Mouse (Mus musculus) forebrain, embryonic 15.5 days (tissue): ENCODE measurements around the gene Asb8. TPM values are rescaled to one million over a fixed set of nuclear protein-coding genes. Genes with fewer than 3 reads are reported as not detected.

Experiments used
- ATAC-seq: fragments of 200-750 bp; cut with Nextera tagmentation; replicated peaks from 2 replicates; pipeline ENCODE4 v1.8.0; 2017; ENCODE audit warnings: mild to moderate bottlenecking, moderate TSS enrichment, moderate library complexity
- H3K27ac ChIP-seq: fragments of 300-500 bp; sonication (generic); replicated peaks from 2 replicates; pipeline ENCODE4 v1.5.1; 2015; ENCODE audit warnings: mild to moderate bottlenecking, inconsistent platforms
- H3K27me3 ChIP-seq: fragments of 300-500 bp; sonication (generic); 2 replicates; pipeline ENCODE4 v1.6.1; 2015; ENCODE audit warnings: inconsistent platforms
- H3K36me3 ChIP-seq: fragments of 300-500 bp; sonication (generic); 2 replicates; pipeline ENCODE4 v1.6.1; 2015; ENCODE audit warnings: mild to moderate bottlenecking, inconsistent platforms
- H3K4me1 ChIP-seq: fragments of 300-500 bp; sonication (generic); 2 replicates; pipeline ENCODE4 v1.6.1; 2015; ENCODE audit warnings: inconsistent platforms
- H3K4me2 ChIP-seq: fragments of 300-500 bp; sonication (generic); replicated peaks from 2 replicates; pipeline ENCODE4 v1.6.1; 2015; ENCODE audit warnings: mild to moderate bottlenecking, inconsistent platforms
- H3K4me3 ChIP-seq: fragments of 300-500 bp; sonication (generic); 2 replicates; pipeline ENCODE4 v1.5.1; 2015; ENCODE audit warnings: mild to moderate bottlenecking, inconsistent platforms
- H3K9ac ChIP-seq: fragments of 300-500 bp; sonication (generic); replicated peaks from 2 replicates; pipeline ENCODE4 v1.6.1; 2015; ENCODE audit warnings: mild to moderate bottlenecking, inconsistent platforms
- H3K9me3 ChIP-seq: fragments of 300-500 bp; sonication (generic); 2 replicates; pipeline ENCODE4 v1.6.1; 2016; ENCODE audit warnings: inconsistent platforms
- WGBS: fragments of 180-500 bp; shearing (Covaris S2); methylation state at CpG from one replicate; pipeline ENCODE4 v1.1.7; 2015; ENCODE audit warnings: mixed read lengths; 5-methylcytosine and 5-hydroxymethylcytosine counted together
- polyA plus RNA-seq: library from polyadenylated mRNA; unstranded; fragments of >200 nt; fragmentation: Nextera tagmentation; extraction: Ambion mirVana; gene quantifications from 2 replicates; pipeline ENCODE4 v1.2.1, GENCODE M21; 2015

Gene Asb8
- polyA plus RNA-seq, 1 experiment from 2014 or later: 45.0 TPM

GRCm38 (mm10) chr15:98134034-98134433, 31.4 kb downstream of the Asb8 start:
- no peak overlapping the region for H3K9ac ChIP-seq
- 90% methylated on average over 4 of the region's 4 CpGs for WGBS
- no peaks in the 10 kb centered on the region for H3K9me3 ChIP-seq
- no peak for ATAC-seq
- H3K27me3 ChIP-seq: no peaks in the 10 kb centered on the region
- H3K4me3 ChIP-seq: no peak overlapping the region
- H3K36me3 ChIP-seq: peaks cover 83% of the 10 kb centered on the region
- no peak overlapping the region for H3K27ac ChIP-seq
- no peak overlapping the region for H3K4me2 ChIP-seq
- H3K4me1 ChIP-seq: no peaks in the 10 kb centered on the region

GRCm38 (mm10) chr15:98133471-98133870, 32.0 kb downstream of the Asb8 start:
- H3K27ac ChIP-seq: no peak overlapping the region
- no peak for ATAC-seq
- 94% methylated on average over 3 of the region's 3 CpGs for whole genome bisulfite sequencing
- H3K9ac ChIP-seq: no peak overlapping the region
- H3K36me3 ChIP-seq: peaks cover 84% of the 10 kb centered on the region
- no peak overlapping the region for H3K4me2 ChIP-seq
- no peaks in the 10 kb centered on the region for H3K9me3 ChIP-seq
- no peak overlapping the region for H3K4me3 ChIP-seq
- no peaks in the 10 kb centered on the region for H3K4me1 ChIP-seq
- no peaks in the 10 kb centered on the region for H3K27me3 ChIP-seq

- no peak for ATAC-seq
- Histone ChIP-seq H3K4me3 (no peak overlapping the region), H3K9ac (no peak overlapping the region), H3K27me3 (no peaks in the 10 kb centered on the region), H3K27ac (no peak overlapping the region), H3K9me3 (no peaks in the 10 kb centered on the region), H3K36me3 (peaks cover 88% of the 10 kb centered on the region), H3K4me1 (no peaks in the 10 kb centered on the region), H3K4me2 (no peak overlapping the region)
- 91% methylated on average over 15 of the region's 15 CpGs for WGBS
These were observed 33.3 kb downstream of the Asb8 start for GRCm38 (mm10) chr15:98131942-98132655.

GRCm38 (mm10) chr15:98131451-98131850, 34.0 kb downstream of the Asb8 start:
- Histone ChIP-seq H3K27me3 (no peaks in the 10 kb centered on the region), H3K9me3 (no peaks in the 10 kb centered on the region), H3K36me3 (peaks cover 84% of the 10 kb centered on the region), H3K4me1 (no peaks in the 10 kb centered on the region), H3K27ac (no peak overlapping the region), H3K4me3 (no peak overlapping the region), H3K9ac (no peak overlapping the region), H3K4me2 (no peak overlapping the region)
- 93% methylated on average over 7 of the region's 7 CpGs for WGBS
- no peak for ATAC-seq

GRCm38 (mm10) chr15:98131001-98131400, 34.4 kb downstream of the Asb8 start:
- Histone ChIP-seq H3K9me3 (no peaks in the 10 kb centered on the region), H3K27me3 (no peaks in the 10 kb centered on the region), H3K4me1 (no peaks in the 10 kb centered on the region), H3K9ac (no peak overlapping the region), H3K4me2 (no peak overlapping the region), H3K4me3 (no peak overlapping the region), H3K27ac (no peak overlapping the region), H3K36me3 (peaks cover 84% of the 10 kb centered on the region)
- WGBS: 98% methylated on average over 4 of the region's 4 CpGs
- no peak for ATAC-seq

- H3K4me3 ChIP-seq: no peak overlapping the region
- H3K9ac ChIP-seq: no peak overlapping the region
- H3K27ac ChIP-seq: no peak overlapping the region
- 96% methylated on average over 20 of the region's 20 CpGs for WGBS
- H3K4me1 ChIP-seq: no peaks in the 10 kb centered on the region
- H3K36me3 ChIP-seq: peaks cover 75% of the 10 kb centered on the region
- H3K4me2 ChIP-seq: no peak overlapping the region
- H3K9me3 ChIP-seq: no peaks in the 10 kb centered on the region
- no peaks in the 10 kb centered on the region for H3K27me3 ChIP-seq
- no peak for ATAC-seq
These were observed 44.6 kb downstream of the Asb8 start for GRCm38 (mm10) chr15:98120831-98121230.

GRCm38 (mm10) chr15:98119363-98119762, 46.1 kb downstream of the Asb8 start:
- H3K27ac ChIP-seq: no peak overlapping the region
- no peaks in the 10 kb centered on the region for H3K4me1 ChIP-seq
- H3K4me2 ChIP-seq: no peak overlapping the region
- H3K36me3 ChIP-seq: peaks cover 66% of the 10 kb centered on the region
- no peaks in the 10 kb centered on the region for H3K9me3 ChIP-seq
- no peaks in the 10 kb centered on the region for H3K27me3 ChIP-seq
- H3K9ac ChIP-seq: no peak overlapping the region
- H3K4me3 ChIP-seq: no peak overlapping the region
- no peak for ATAC-seq
- WGBS: 92% methylated on average over 12 of the region's 12 CpGs

GRCm38 (mm10) chr15:98116287-98116686, 49.1 kb downstream of the Asb8 start:
- H3K36me3 ChIP-seq: peaks cover 40% of the 10 kb centered on the region
- no peak for ATAC-seq
- H3K4me1 ChIP-seq: no peaks in the 10 kb centered on the region
- H3K27me3 ChIP-seq: no peaks in the 10 kb centered on the region
- H3K9me3 ChIP-seq: no peaks in the 10 kb centered on the region
- no peak overlapping the region for H3K4me3 ChIP-seq
- no peak overlapping the region for H3K9ac ChIP-seq
- no peak overlapping the region for H3K27ac ChIP-seq
- WGBS: 92% methylated on average over 5 of the region's 5 CpGs
- no peak overlapping the region for H3K4me2 ChIP-seq

GRCm38 (mm10) chr15:98115779-98116163, 49.7 kb downstream of the Asb8 start:
- H3K4me3 ChIP-seq: no peak overlapping the region
- ATAC-seq: no peak
- WGBS: 95% methylated on average over 9 of the region's 9 CpGs
- H3K9me3 ChIP-seq: no peaks in the 10 kb centered on the region
- H3K27me3 ChIP-seq: no peaks in the 10 kb centered on the region
- no peak overlapping the region for H3K4me2 ChIP-seq
- H3K4me1 ChIP-seq: peaks cover 4% of the 10 kb centered on the region; the same call in 1 of the 2 replicates
- H3K27ac ChIP-seq: no peak overlapping the region
- H3K36me3 ChIP-seq: peaks cover 35% of the 10 kb centered on the region
- H3K9ac ChIP-seq: no peak overlapping the region

GRCm38 (mm10) chr15:98114852-98115778, 50.3 kb downstream of the Asb8 start:
- peaks cover 31% of the 10 kb centered on the region for H3K36me3 ChIP-seq
- peaks cover 10% of the 10 kb centered on the region; the same call in 1 of the 2 replicates for H3K4me1 ChIP-seq
- no peak for ATAC-seq

GRCm38 (mm10) chr15:98114098-98114851, 51.1 kb downstream of the Asb8 start:
- no peak overlapping the region for H3K9ac ChIP-seq
- no peaks in the 10 kb centered on the region for H3K27me3 ChIP-seq
- no peak overlapping the region for H3K4me3 ChIP-seq
- peaks cover 31% of the 10 kb centered on the region for H3K36me3 ChIP-seq
- no peak overlapping the region for H3K27ac ChIP-seq
- no peaks in the 10 kb centered on the region for H3K9me3 ChIP-seq
- no peak for ATAC-seq
- 90% methylated on average over 10 of the region's 10 CpGs for WGBS
- H3K4me1 ChIP-seq: peaks cover 15% of the 10 kb centered on the region
- H3K4me2 ChIP-seq: no peak overlapping the region

More at GRCm38 (mm10) chr15:98114852-98115778, 50.3 kb downstream of the Asb8 start:
- Histone ChIP-seq H3K9ac (no peak overlapping the region), H3K9me3 (no peaks in the 10 kb centered on the region), H3K27ac (no peak overlapping the region), H3K4me2 (no peak overlapping the region), H3K4me3 (no peak overlapping the region), H3K27me3 (no peaks in the 10 kb centered on the region)
- 89% methylated on average over 10 of the region's 10 CpGs for WGBS

GRCm38 (mm10) chr15:98111791-98112190, 53.6 kb downstream of the Asb8 start:
- H3K9ac ChIP-seq: no peak overlapping the region
- H3K9me3 ChIP-seq: no peaks in the 10 kb centered on the region
- H3K27ac ChIP-seq: no peak overlapping the region
- no peak for ATAC-seq
- H3K4me2 ChIP-seq: no peak overlapping the region
- WGBS: 83% methylated on average over 5 of the region's 5 CpGs
- H3K27me3 ChIP-seq: no peaks in the 10 kb centered on the region
- H3K36me3 ChIP-seq: peaks cover 15% of the 10 kb centered on the region
- no peak overlapping the region for H3K4me3 ChIP-seq
- peaks cover 26% of the 10 kb centered on the region for H3K4me1 ChIP-seq
